Mouse (Mus musculus) forebrain, embryonic 16.5 days (tissue): ENCODE results near the gene Cops3. TPM values are rescaled to one million over a fixed set of nuclear protein-coding genes. Genes with fewer than 3 reads are reported as not detected.

Experiments
- ATAC-seq: fragments of 200-750 bp; cut with Nextera tagmentation; 2 replicates; pipeline ENCODE4 v1.8.0; 2017; ENCODE audit warnings: mild to moderate bottlenecking, moderate library complexity
- H3K27ac ChIP-seq: fragments of 300-500 bp; sonication (generic); 2 replicates; pipeline ENCODE4 v1.5.1; 2014; ENCODE audit warnings: low read length, control low read depth
- H3K27me3 ChIP-seq: fragments of 300-500 bp; sonication (generic); replicated peaks from 2 replicates; pipeline ENCODE4 v1.6.1; 2014; ENCODE audit warnings: low read length; ENCODE audit not compliant: control insufficient read depth, insufficient read depth
- H3K36me3 ChIP-seq: fragments of 300-500 bp; sonication (generic); 2 replicates; pipeline ENCODE4 v1.6.1; 2014; ENCODE audit not compliant: control insufficient read depth, insufficient read depth
- H3K4me1 ChIP-seq: fragments of 300-500 bp; sonication (generic); replicated peaks from 2 replicates; pipeline ENCODE4 v1.6.1; 2014; ENCODE audit warnings: low read length; ENCODE audit not compliant: control insufficient read depth, insufficient read depth
- H3K4me2 ChIP-seq: fragments of 300-500 bp; sonication (generic); 2 replicates; pipeline ENCODE4 v1.6.1; 2014; ENCODE audit warnings: mild to moderate bottlenecking, low read length, control low read depth
- H3K4me3 ChIP-seq: fragments of 300-500 bp; sonication (generic); replicated peaks from 2 replicates; pipeline ENCODE4 v1.5.1; 2014; ENCODE audit warnings: mild to moderate bottlenecking, low read length, control low read depth
- H3K9ac ChIP-seq: fragments of 300-500 bp; sonication (generic); replicated peaks from 2 replicates; pipeline ENCODE4 v1.6.1; 2014; ENCODE audit warnings: low read depth, low read length, control low read depth
- H3K9me3 ChIP-seq: fragments of 300-500 bp; sonication (generic); 2 replicates; pipeline ENCODE4 v1.6.1; 2016; ENCODE audit warnings: low read length; ENCODE audit not compliant: control insufficient read depth
- WGBS: fragments of 180-500 bp; shearing (Covaris S2); extraction: QIAGEN DNeasy Blood & Tissue Kit; methylation state at CpG from one replicate; pipeline ENCODE4 v1.1.7; 2014; 5-methylcytosine and 5-hydroxymethylcytosine counted together
- polyA plus RNA-seq: library from polyadenylated mRNA; unstranded; fragments of >200 nt; fragmentation: Nextera tagmentation; extraction: Ambion mirVana; gene quantifications from 2 replicates; pipeline ENCODE4 v1.2.1, GENCODE M21; 2015

The Cops3 gene
- polyA plus RNA-seq, 1 experiment from 2014 or later: 200 TPM

GRCm38 (mm10) chr11:59814936-59815335 lies 24.7 kb downstream of the Cops3 start:
- Histone ChIP-seq H3K27me3 (no peaks in the 10 kb centered on the region), H3K9me3 (no peaks in the 10 kb centered on the region), H3K27ac (no peak overlapping the region), H3K4me1 (peaks cover 3% of the 10 kb centered on the region; the same call in 1 of the 2 replicates), H3K4me3 (no peak overlapping the region), H3K36me3 (peaks cover 18% of the 10 kb centered on the region), H3K9ac (no peak overlapping the region), H3K4me2 (no peak overlapping the region)
- no peak for ATAC-seq
- WGBS: 93% methylated on average over 6 of the region's 6 CpGs

DNA sequence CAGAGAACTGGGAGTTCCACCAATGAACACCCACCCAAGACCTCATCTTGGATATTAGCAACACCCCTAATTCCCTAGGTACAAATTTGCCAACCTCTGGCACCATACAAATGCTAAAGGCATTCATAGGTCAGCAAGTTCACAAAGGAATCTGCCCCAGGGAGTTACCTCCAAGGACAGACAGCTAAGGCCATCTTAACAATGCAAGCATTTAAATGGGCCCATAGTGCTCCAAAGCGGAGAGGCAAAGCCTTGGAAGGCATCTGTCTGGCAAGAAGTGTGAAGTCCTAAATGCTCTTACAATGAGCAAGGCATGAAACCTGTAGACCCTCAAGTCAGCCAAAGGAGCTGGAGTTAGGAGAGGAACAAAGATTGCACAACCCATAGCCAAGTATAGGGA lies 25.3 kb downstream of the Cops3 start:
- Histone ChIP-seq H3K4me1 (peaks cover 3% of the 10 kb centered on the region; the same call in 1 of the 2 replicates), H3K9me3 (no peaks in the 10 kb centered on the region), H3K4me2 (no peak overlapping the region), H3K4me3 (no peak overlapping the region), H3K27me3 (no peaks in the 10 kb centered on the region), H3K27ac (no peak overlapping the region), H3K36me3 (peaks cover 13% of the 10 kb centered on the region), H3K9ac (no peak overlapping the region)
- WGBS: 78% methylated on average over 1 of the region's 1 CpGs
- no peak for ATAC-seq

- no peak overlapping the region for H3K27ac ChIP-seq
- no peaks in the 10 kb centered on the region for H3K27me3 ChIP-seq
- WGBS: 87% methylated on average over 3 of the region's 3 CpGs
- H3K4me3 ChIP-seq: no peak overlapping the region
- H3K9me3 ChIP-seq: no peaks in the 10 kb centered on the region
- peaks cover 6% of the 10 kb centered on the region for H3K36me3 ChIP-seq
- H3K9ac ChIP-seq: no peak overlapping the region
- H3K4me1 ChIP-seq: peaks cover 11% of the 10 kb centered on the region
- ATAC-seq: no peak
- H3K4me2 ChIP-seq: no peak overlapping the region
Observed at GRCm38 (mm10) chr11:59813276-59813675, 26.4 kb downstream of the Cops3 start.

- Histone ChIP-seq H3K36me3 (no peaks in the 10 kb centered on the region), H3K4me2 (no peak overlapping the region), H3K27me3 (no peaks in the 10 kb centered on the region), H3K9me3 (no peaks in the 10 kb centered on the region), H3K4me3 (no peak overlapping the region), H3K9ac (no peak overlapping the region), H3K4me1 (peaks cover 11% of the 10 kb centered on the region), H3K27ac (no peak overlapping the region)
- WGBS: 81% methylated on average over 4 of the region's 4 CpGs
- ATAC-seq: no peak
Observed at GRCm38 (mm10) chr11:59811211-59811610, 28.4 kb downstream of the Cops3 start.

- WGBS: 70% methylated on average over 14 of the region's 14 CpGs
- H3K9me3 ChIP-seq: no peaks in the 10 kb centered on the region
- no peaks in the 10 kb centered on the region for H3K36me3 ChIP-seq
- peak overlapping the region; percentile 57 for H3K4me3 ChIP-seq
- H3K4me2 ChIP-seq: peak overlapping the region; percentile 75
- H3K4me1 ChIP-seq: peaks cover 11% of the 10 kb centered on the region
- no peak for ATAC-seq
- H3K9ac ChIP-seq: peak overlapping the region; percentile 93
- H3K27ac ChIP-seq: peak overlapping the region; percentile 98; the same call in 1 of the 2 replicates
- H3K27me3 ChIP-seq: no peaks in the 10 kb centered on the region
Observed at GRCm38 (mm10) chr11:59810480-59811158, 29.0 kb downstream of the Cops3 start.

DNA sequence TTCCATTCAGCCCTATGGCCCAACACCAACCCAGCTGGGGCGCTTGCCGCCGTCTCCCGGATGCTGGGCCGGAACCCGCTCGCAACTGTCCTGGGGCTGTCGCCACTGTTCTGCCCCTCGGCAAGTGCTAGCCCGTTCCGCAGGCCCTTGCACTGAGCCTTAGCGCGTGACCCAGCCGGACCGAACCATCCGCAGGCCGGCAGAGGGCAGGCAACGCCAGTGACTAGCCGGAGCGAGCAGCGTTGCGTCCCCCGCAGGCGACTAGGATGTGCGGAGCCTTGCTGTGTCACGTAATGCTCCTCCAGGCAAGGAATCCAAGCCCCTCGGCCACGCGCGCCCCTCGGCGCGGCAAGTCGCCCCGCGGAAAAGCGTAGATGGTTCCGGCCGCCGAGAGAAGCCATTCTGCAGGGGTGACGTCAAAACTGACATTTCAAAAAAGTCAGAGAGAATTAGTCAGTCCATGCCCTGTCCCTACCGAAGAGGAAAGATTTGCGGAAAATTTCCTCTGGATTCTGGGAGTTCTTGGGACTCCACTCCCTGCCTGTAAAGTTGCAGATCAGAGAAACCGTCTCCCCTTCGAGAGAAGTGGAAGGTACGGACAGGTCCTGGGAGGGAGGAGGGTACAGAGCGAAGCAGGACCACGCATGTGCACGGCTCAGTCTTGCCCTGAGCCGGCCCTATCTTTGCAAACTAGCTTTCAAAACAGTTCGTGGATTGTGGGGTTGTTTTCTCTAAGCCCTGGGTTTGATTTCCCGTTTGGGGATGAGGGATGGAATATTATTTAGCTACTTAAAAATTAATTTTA lies 29.8 kb downstream of the Cops3 start, which contains the start of gene Flcn:
Gene Flcn (minus strand): TSS at position 347 of the 805 bp plus-strand sequence.
- Histone ChIP-seq H3K27me3 (no peaks in the 10 kb centered on the region), H3K9me3 (no peaks in the 10 kb centered on the region), H3K27ac (peak within 1 kb of the TSS; percentile 98), H3K4me3 (peak within 1 kb of the TSS; percentile 57), H3K4me1 (peaks cover 11% of the 10 kb centered on the region), H3K36me3 (no peaks in the 10 kb centered on the region), H3K9ac (peak within 1 kb of the TSS; percentile 93), H3K4me2 (peak within 1 kb of the TSS; percentile 75)
- under 1% methylated on average over 52 of the region's 52 CpGs for WGBS
- peak; percentile 98 for ATAC-seq

GRCm38 (mm10) chr11:59809071-59809669 lies 30.5 kb downstream of the Cops3 start:
- 1% methylated on average over 15 of the region's 15 CpGs for WGBS
- peak; percentile 20 for ATAC-seq
- peak overlapping the region; percentile 57 for H3K4me3 ChIP-seq
- H3K27me3 ChIP-seq: no peaks in the 10 kb centered on the region
- H3K4me2 ChIP-seq: peak overlapping the region; percentile 75
- peaks cover 11% of the 10 kb centered on the region for H3K4me1 ChIP-seq
- H3K27ac ChIP-seq: peak overlapping the region; percentile 98; the same call in 1 of the 2 replicates
- no peaks in the 10 kb centered on the region for H3K9me3 ChIP-seq
- peak overlapping the region; percentile 93 for H3K9ac ChIP-seq
- H3K36me3 ChIP-seq: no peaks in the 10 kb centered on the region

DNA sequence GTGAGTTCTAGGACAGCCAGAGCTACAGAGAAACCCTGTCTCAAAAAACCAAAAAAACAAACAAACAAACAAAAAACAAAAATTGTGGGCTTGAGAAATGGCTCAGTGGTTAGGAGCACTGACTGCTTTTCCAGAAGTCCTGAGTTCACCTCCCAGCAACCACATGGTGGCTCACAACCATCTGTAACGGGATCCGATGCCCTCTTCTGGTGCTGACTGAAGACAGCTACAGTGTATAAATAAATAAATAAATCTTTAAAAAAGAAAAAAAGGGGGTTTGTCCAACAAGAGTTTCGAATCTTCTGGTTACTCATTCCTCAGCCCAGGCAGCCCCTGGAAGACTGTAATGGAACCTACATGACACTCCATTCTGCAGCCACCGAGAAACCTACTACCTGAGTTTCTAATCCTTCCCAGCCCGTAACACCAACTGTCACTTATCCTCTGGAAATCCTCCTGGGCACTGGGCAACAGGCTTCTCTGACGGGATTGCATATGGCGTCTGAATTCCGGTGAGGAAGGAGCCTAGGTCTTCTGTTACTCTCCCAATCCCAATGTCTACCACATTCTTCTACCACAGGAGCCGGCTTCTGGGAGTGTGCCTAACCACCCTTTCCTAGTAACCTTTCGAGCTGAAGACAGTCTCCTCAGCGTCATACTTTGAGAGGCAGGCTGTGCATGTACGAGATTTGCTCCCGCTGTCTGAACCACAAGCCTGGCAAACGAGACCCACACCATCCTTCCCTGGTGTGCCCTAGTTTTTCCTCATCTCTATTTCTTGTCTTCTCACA lies 31.3 kb downstream of the Cops3 start:
- ATAC-seq: no peak

More for the DNA sequence above, 31.3 kb downstream of the Cops3 start:
- 68% methylated on average over 14 of the region's 14 CpGs for WGBS
- no peaks in the 10 kb centered on the region for H3K27me3 ChIP-seq
- peak overlapping the region; percentile 93; the same call in 1 of the 2 replicates for H3K9ac ChIP-seq
- no peaks in the 10 kb centered on the region; the same call in 1 of the 2 replicates for H3K36me3 ChIP-seq
- H3K27ac ChIP-seq: no peak overlapping the region
- H3K4me1 ChIP-seq: peaks cover 11% of the 10 kb centered on the region
- H3K4me3 ChIP-seq: peak overlapping the region; percentile 57
- no peaks in the 10 kb centered on the region for H3K9me3 ChIP-seq
- H3K4me2 ChIP-seq: peak overlapping the region; percentile 75
